Mouse (Mus musculus): ENCODE data around the gene Mrnip. TPM values are rescaled to one million over a fixed set of nuclear protein-coding genes. Genes with fewer than 3 reads are reported as not detected.

The Mrnip gene
- polyA plus RNA-seq, 1 experiment from 2014 or later, result 10.5 TPM

DNA sequence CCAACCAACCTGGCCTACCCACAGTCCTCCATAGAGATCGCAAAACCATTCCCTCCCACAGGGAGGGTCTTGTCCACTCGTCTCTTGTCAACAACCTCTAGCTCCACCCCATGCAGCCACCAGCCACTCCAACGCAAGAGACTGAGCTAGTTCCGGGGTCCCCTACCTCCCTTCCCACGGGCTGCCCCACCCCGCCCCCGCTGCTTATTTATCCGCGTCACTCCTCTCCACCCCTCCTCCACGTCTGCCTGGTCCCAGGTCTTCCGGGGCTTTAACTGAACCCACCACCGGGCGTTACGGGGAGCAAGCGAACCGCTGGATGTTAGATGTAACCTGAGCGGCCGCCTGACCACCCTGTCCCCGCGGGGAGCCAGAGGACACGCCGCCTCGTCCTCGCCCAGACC, 35.9 kb downstream of the Mrnip start:
- peaks cover 15% of the 10 kb centered on the region for H3K4me1 ChIP-seq
- H3K36me3 ChIP-seq, result peaks cover 29% of the 10 kb centered on the region
- H3K4me3 ChIP-seq (replicated peaks), result peak overlapping the region; percentile 98
- peak overlapping the region; percentile 99 for H3K27ac ChIP-seq
- peak overlapping the region; percentile 98 for H3K9ac ChIP-seq
- WGBS, result under 1% methylated on average over 24 of the region's 24 CpGs
- peak overlapping the region; percentile 65 for H3K4me2 ChIP-seq
- ATAC-seq (ENCODE audit: insufficient read depth, low FRiP score, low read depth), result peak; percentile 93
- no peaks in the 10 kb centered on the region for H3K27me3 ChIP-seq (replicated peaks)
- H3K9me3 ChIP-seq, result no peaks in the 10 kb centered on the region

DNA sequence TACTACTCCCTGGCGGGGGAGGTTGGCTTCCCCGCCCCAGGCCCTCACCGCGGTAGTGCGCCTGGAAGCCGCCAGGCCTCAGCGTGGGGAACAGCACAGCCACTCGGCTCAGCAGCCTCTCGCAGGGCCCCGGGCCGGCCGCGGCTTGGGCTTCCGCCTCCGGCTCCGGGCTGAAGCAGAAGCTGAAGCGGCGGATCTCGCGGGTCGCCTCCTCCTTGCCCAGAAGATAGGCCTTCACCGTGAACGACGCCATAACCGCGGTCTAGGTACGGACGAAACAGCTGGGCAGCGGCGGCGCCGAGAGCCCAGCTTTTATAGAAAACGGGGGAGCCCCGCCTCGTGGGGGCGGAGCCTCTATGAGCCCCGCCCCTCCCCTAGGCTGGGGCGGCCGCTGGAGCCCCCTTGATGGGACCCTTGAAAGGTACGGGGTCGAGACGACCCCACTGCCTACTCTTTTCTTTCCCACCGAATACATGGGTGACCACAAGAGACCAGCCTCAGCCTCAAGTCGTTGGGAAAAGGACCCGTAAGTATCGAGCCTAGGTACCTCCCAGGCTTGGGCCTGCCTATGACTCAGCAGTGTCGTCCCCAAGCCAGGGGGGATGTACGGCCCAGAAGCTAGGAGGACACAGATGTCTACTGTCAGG, 36.4 kb downstream of the Mrnip start, which contains the start of the genes Sqstm1 and Mgat4b:
Sqstm1 (minus strand) TSS at position 323 of the 647 bp plus-strand sequence.
Mgat4b (plus strand) TSS at position 386 of the 647 bp plus-strand sequence.
- Histone ChIP-seq H3K4me3 (replicated peaks) (peak within 1 kb of the TSS; percentile 98), H3K36me3 (peaks cover 25% of the 10 kb centered on the region), H3K27me3 (replicated peaks) (no peaks in the 10 kb centered on the region), H3K9me3 (no peaks in the 10 kb centered on the region), H3K27ac (peak within 1 kb of the TSS; percentile 99), H3K4me1 (peaks cover 19% of the 10 kb centered on the region), H3K9ac (peak within 1 kb of the TSS; percentile 98), H3K4me2 (peak within 1 kb of the TSS; percentile 65)
- ATAC-seq (ENCODE audit: insufficient read depth, low FRiP score, low read depth), result peak; percentile 69
- WGBS, result under 1% methylated on average over 48 of the region's 48 CpGs

DNA sequence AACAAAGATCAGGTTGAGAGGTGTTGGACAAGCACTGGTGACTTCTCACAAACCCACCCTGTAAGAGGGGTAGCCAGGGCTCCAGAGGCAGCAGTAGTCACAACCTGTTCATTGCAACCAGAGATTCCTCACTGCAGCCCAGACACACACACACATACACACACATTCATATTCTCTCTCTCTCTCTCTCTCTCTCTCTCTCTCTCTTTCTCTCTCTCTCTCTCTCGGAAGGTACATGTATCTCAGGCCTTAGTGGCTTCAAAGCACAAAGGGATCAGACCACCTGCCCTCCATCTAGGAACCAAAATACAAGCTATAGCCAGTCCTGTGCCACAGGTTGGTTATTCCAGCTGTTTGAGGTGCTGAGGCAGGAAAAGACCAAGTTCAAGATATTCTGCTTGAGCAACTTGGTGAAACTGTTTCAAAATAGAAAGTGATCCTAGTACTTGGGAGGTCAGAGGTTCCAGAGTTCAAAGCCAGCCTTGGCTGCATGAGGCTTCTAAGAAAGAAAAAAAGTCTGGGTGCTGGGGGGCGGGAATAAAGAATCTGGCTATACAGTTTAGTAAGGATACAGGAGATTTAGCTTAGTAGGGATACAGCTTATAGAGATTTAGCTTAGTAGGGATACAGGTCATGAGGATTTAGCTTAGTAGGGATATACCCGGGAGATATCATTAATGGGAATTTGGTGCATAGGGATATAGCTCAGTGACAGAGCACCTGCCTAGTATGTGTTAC, 37.2 kb downstream of the Mrnip start:
- no peaks in the 10 kb centered on the region for H3K27me3 ChIP-seq (replicated peaks)
- no peak overlapping the region for H3K9ac ChIP-seq
- ATAC-seq (ENCODE audit: insufficient read depth, low FRiP score, low read depth), result no peak
- H3K4me2 ChIP-seq, result peak overlapping the region; percentile 65
- peak overlapping the region; percentile 99; the same call in 1 of the 2 replicates for H3K27ac ChIP-seq
- no peaks in the 10 kb centered on the region for H3K9me3 ChIP-seq
- peaks cover 24% of the 10 kb centered on the region for H3K4me1 ChIP-seq
- peak overlapping the region; percentile 98 for H3K4me3 ChIP-seq (replicated peaks)
- WGBS, result 89% methylated on average over 3 of the region's 3 CpGs
- peaks cover 17% of the 10 kb centered on the region for H3K36me3 ChIP-seq

DNA sequence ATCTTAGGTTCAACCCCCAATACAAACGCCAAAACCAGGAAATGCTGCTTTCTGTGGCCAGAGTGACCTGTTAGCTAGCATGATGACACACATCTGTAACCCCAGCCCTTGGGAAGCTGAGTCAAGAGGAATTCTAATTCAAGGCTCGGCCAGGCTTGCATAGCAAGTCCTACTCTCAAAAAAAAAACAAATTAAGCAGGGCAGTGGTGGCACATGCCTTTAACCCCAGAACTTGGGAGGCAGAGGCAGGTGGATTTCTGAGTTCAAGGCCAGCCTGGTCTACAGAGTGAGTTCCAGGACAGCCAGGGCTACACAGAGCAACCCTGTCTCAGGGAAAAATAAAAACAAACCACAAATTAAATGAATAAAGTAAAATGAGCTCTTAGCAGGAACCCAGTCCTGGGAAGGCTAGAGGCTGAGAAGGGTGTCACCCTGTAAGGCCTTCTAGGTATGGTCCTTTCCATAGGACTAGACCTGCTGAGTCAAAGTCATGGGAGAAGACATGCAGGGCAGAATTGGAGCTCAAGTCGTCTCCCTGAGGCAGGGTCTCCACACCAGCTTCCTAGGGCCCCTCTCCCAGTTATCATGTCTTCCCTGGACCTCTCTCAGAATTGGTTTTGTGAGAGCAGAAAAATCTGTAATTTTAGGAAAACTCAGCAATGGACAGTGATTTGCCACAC, 38.0 kb downstream of the Mrnip start:
- H3K4me1 ChIP-seq, result peaks cover 24% of the 10 kb centered on the region
- no peak overlapping the region for H3K9ac ChIP-seq
- no peak for ATAC-seq (ENCODE audit: insufficient read depth, low FRiP score, low read depth)
- H3K36me3 ChIP-seq, result peaks cover 10% of the 10 kb centered on the region; the same call in 1 of the 2 replicates
- H3K27ac ChIP-seq, result peak overlapping the region; percentile 41; the same call in 1 of the 2 replicates
- H3K27me3 ChIP-seq (replicated peaks), result no peaks in the 10 kb centered on the region
- H3K9me3 ChIP-seq, result no peaks in the 10 kb centered on the region
- H3K4me2 ChIP-seq, result no peak overlapping the region
- no peak overlapping the region for H3K4me3 ChIP-seq (replicated peaks)
- 69% methylated on average over 3 of the region's 3 CpGs for WGBS

DNA sequence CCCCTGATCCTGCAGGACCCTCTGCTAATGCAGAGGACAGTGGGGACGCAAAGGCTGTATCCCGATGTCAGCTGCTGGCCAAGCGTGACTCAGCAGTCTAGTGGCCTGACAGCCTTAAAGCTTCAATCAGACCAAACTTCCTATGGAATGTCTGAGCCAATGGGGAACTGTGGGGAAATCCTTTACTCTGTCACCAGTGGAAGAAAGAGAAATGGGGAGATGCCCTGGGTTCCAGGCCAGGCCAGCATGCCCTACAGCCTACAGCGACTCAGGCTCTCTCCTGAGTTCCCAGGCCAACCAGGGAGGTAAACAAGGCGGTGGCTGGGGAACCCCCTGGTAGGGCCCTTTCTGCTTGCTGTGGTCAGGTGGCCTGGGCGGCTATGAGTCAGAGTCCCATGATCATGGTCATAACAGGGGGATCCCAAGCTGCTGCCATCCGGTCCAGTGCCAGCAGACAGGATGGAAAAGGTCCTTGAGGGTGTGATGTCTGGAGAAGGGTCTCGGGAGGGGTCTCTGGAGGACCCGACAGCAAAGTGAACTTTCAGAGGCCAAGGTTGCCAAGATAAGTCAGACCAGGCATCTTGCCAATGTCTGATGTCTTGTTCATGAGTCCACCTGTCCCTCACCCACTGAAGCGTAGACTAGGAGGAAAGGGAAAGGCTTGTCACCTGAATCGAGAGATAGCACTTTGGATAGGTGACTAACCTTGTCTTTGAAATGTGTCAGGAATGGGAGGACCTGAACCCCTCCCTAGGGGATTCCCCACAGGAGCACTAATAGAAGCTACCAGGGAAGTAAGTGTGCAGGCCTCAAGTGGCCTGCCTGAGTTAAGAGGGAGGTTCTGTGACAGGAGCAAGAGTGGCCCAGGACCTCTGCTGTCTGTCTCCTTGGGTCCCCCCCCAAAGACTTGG, 38.9 kb downstream of the Mrnip start:
- ATAC-seq (ENCODE audit: insufficient read depth, low FRiP score, low read depth), result peak; percentile 44; the same call in 1 of the 2 replicates
- Histone ChIP-seq H3K36me3 (0 out of 2 replicates have a peak, but pooled peaks cover under 1% of the 10 kb centered on the region), H3K27ac (peak overlapping the region; percentile 41), H3K4me2 (no peak overlapping the region), H3K4me1 (peaks cover 24% of the 10 kb centered on the region), H3K27me3 (replicated peaks) (no peaks in the 10 kb centered on the region), H3K4me3 (replicated peaks) (no peak overlapping the region), H3K9ac (no peak overlapping the region), H3K9me3 (no peaks in the 10 kb centered on the region)
- 49% methylated on average over 11 of the region's 11 CpGs for WGBS

DNA sequence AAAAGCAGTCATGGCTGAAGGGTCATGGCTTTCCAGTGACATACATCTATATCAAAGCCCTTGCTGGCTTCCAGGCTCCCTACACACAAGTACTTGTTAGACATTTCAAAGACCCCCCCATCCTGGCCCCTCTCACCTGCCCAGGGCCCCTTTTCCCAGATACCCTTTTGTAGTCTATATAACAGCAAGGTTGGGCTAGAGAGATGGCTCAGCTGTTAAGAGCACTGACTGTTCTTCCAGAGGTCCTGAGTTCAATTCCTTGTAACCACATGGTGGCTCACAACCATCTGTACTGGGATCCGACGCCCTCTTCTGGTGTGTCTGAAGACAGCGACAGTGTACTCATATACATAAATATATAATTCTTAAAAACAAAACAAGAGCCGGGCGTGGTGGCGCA, 40.4 kb downstream of the Mrnip start:
- H3K9ac ChIP-seq, result no peak overlapping the region
- no peaks in the 10 kb centered on the region for H3K9me3 ChIP-seq
- H3K4me1 ChIP-seq, result peaks cover 19% of the 10 kb centered on the region
- H3K4me3 ChIP-seq (replicated peaks), result no peak overlapping the region
- no peak overlapping the region for H3K27ac ChIP-seq
- no peaks in the 10 kb centered on the region for H3K27me3 ChIP-seq (replicated peaks)
- no peak for ATAC-seq (ENCODE audit: insufficient read depth, low FRiP score, low read depth)
- H3K36me3 ChIP-seq, result no peaks in the 10 kb centered on the region
- WGBS, result 93% methylated on average over 6 of the region's 6 CpGs
- no peak overlapping the region for H3K4me2 ChIP-seq

DNA sequence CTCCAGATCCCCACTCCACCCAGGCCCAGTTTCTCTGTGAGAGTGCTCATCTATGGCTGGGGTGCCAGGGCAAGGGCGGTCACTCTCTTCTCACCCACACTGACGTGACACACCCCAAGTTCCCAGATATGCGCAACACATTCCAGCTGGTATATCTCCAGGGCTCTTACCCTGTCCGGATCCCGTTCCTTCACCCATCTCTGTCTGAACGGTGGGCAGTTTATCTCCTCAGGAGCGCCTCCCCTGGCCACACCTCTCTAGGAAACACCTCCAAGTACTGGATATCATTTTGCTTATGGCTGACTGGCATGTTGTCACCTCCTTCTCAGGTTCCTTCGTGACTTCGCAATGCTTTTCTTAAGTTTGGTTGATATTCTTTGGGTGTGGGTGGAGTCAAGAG, 41.4 kb downstream of the Mrnip start:
- Histone ChIP-seq H3K9me3 (no peaks in the 10 kb centered on the region), H3K27me3 (replicated peaks) (no peaks in the 10 kb centered on the region), H3K4me1 (peaks cover 19% of the 10 kb centered on the region), H3K4me3 (replicated peaks) (no peak overlapping the region), H3K27ac (no peak overlapping the region), H3K36me3 (no peaks in the 10 kb centered on the region), H3K9ac (no peak overlapping the region), H3K4me2 (0 out of 2 replicates have a peak overlapping the region, but pooled peaks have one; percentile 1)
- ATAC-seq (ENCODE audit: insufficient read depth, low FRiP score, low read depth), result no peak
- 21% methylated on average over 9 of the region's 9 CpGs for WGBS

DNA sequence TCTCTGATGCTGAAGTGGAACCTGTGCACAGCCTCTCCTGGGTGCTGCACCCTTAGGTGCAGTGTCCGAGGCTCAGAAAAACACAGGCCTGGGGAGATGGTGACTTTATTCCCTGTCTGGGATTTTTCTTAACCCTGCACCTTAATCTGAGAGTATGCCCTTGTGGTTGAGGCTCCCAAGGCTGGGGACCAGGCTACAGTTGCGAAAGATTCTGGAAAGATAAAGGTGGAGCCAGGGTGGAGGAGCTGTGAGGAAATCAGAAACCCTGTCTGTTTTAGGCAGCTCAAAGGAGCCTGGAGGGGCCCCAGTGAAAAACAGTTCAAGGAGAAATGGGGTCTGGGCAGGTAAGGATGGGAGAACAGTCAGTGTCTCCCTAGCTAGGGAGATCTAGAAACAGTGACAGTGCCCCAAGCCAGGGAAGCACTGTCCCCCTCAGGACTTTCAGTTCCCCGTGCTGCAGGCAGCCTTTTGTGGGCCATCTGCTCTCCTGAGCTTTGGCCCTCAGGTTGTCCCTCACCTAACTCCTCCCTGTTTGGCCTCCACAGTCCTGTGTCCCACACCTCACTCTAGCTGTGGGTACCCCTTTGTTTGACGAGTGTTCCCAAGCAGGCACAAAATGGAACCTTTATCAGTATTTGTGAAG, 42.6 kb downstream of the Mrnip start:
- WGBS, result 78% methylated on average over 4 of the region's 4 CpGs
- no peaks in the 10 kb centered on the region for H3K9me3 ChIP-seq
- no peak overlapping the region for H3K27ac ChIP-seq
- H3K36me3 ChIP-seq, result no peaks in the 10 kb centered on the region
- peaks cover 14% of the 10 kb centered on the region for H3K4me1 ChIP-seq
- no peak overlapping the region for H3K4me2 ChIP-seq
- no peak overlapping the region for H3K4me3 ChIP-seq (replicated peaks)
- ATAC-seq (ENCODE audit: insufficient read depth, low FRiP score, low read depth), result no peak
- H3K27me3 ChIP-seq (replicated peaks), result no peaks in the 10 kb centered on the region
- no peak overlapping the region for H3K9ac ChIP-seq

DNA sequence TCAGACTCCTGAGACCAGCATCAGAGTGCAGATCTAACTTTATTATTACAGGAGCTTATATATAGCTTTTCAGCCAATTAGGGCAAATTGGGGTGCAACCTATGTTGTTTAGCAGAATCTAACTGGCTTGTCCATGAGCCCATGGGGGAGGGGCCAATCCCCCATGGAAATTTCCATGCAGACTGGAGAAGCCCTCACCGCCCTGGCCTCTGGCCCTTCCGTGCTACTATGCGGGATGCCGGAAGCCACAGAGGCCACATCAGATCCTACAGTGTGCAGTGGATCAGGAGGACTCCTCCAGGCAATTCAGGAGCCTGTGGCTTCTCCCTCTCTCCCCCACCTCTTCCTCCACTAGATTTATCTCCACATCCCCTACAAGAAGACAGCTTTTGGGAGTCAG, 43.6 kb downstream of the Mrnip start:
- Histone ChIP-seq H3K27ac (no peak overlapping the region), H3K9ac (no peak overlapping the region), H3K4me1 (peaks cover 10% of the 10 kb centered on the region), H3K27me3 (replicated peaks) (no peaks in the 10 kb centered on the region), H3K36me3 (no peaks in the 10 kb centered on the region), H3K9me3 (no peaks in the 10 kb centered on the region), H3K4me3 (replicated peaks) (no peak overlapping the region), H3K4me2 (no peak overlapping the region)
- no peak for ATAC-seq (ENCODE audit: insufficient read depth, low FRiP score, low read depth)
- 60% methylated on average over 4 of the region's 4 CpGs for WGBS

DNA sequence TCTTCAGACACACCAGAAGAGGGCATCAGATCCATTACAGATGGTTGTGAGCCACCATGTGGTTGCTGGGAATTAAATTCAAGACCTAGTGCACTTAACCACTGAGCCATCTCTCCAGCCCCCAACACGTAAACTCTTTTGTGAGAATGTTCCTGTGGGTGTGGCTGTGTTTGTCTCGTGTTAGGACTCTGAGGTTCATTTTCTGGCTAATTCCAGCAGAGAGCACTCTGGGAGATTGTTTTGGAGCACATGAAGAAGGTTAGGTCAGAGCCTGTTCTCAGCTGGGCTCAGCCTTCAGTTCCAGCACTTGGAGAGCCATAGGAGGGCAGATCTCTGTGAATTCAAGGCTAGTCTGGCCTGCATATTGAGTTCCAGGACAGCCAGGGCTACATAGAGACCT, 45.6 kb downstream of the Mrnip start:
- H3K9ac ChIP-seq, result no peak overlapping the region
- no peak overlapping the region for H3K4me3 ChIP-seq (replicated peaks)
- H3K4me2 ChIP-seq, result no peak overlapping the region
- H3K27ac ChIP-seq, result no peak overlapping the region
- no peaks in the 10 kb centered on the region for H3K9me3 ChIP-seq
- WGBS, result 36% methylated on average over 2 of the region's 2 CpGs
- no peaks in the 10 kb centered on the region for H3K36me3 ChIP-seq
- H3K4me1 ChIP-seq, result peaks cover 14% of the 10 kb centered on the region
- H3K27me3 ChIP-seq (replicated peaks), result no peaks in the 10 kb centered on the region
- no peak for ATAC-seq (ENCODE audit: insufficient read depth, low FRiP score, low read depth)
